Mouse (Mus musculus): ENCODE results near the gene Zfp760. TPM values are rescaled to one million over a fixed set of nuclear protein-coding genes. Genes with fewer than 3 reads are reported as not detected.
"Not testable (repeated sequence)": the region's sequence is repeated elsewhere in the genome, so short reads cannot be mapped to it uniquely, and the experiment has no call there.

Gene Zfp760
- polyA plus RNA-seq (2016; fragmentation: Nextera tagmentation; extraction: Ambion mirVana) = 19.8 and 20.1 TPM in 2 replicates

DNA sequence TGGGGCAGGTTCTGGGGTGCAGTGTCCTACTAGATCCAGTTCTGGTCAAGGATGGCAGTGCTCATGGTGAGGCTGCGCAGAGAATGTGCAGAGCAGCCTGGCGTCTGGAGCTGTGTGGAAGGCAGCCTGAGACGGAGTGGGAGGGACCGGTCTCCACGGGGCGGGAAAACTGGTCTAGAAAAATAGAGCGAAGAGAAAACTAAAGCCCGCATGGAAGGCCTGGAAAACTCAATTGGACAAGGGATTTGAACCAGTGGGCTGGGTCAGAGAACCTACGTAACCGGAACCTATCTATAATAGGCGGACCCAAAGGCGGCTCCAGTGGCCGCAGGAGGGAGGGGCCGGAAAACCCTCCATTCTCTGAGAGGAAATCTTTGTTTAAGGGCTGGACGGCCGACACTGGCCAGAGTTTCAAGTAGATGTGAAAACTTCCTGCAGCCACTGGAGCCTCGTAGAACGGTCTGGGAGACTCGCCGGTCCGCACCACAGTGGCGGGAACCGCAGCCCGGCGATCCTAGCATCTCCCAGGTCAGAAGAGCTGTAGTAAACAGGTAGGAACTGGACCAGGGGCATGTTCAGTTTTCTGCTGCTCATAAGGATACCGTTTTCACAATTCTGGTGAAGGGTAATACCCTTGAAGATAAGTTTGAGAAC, at the start of gene Zfp760:
Gene Zfp760, plus strand, starts transcription at position 399 of the 654 bp plus-strand sequence.
- H3K9me3 ChIP-seq = no peaks in the 10 kb centered on the region
- H3K27me3 ChIP-seq (ENCODE audit: poor library complexity, severe bottlenecking) = no peaks in the 10 kb centered on the region
- WGBS = 2% methylated on average over 26 of the region's 26 CpGs
- DNase-seq (ENCODE audit: extremely low spot score, low spot score) = peak; percentile 86
- peaks cover 17% of the 10 kb centered on the region for H3K4me1 ChIP-seq
- H3K4me3 ChIP-seq = peak within 1 kb of the TSS; percentile 71
- H3K27ac ChIP-seq = peak within 1 kb of the TSS; percentile 95
- peaks cover 30% of the 10 kb centered on the region for H3K36me3 ChIP-seq (replicated peaks)

GRCm38 (mm10) chr17:21678826-21679225, 28.7 kb upstream of the Zfp760 start:
- not testable (repeated sequence) for H3K4me3 ChIP-seq; H3K4me1 ChIP-seq; H3K27ac ChIP-seq; H3K27me3 ChIP-seq (ENCODE audit: poor library complexity, severe bottlenecking); H3K9me3 ChIP-seq; H3K36me3 ChIP-seq (replicated peaks); DNase-seq (ENCODE audit: extremely low spot score, low spot score)
- WGBS = 32% methylated on average over 1 of the region's 1 CpGs

- H3K4me1 ChIP-seq = peaks cover 8% of the 10 kb centered on the region; the same call in 1 of the 2 replicates
- no peaks in the 10 kb centered on the region for H3K27me3 ChIP-seq (ENCODE audit: poor library complexity, severe bottlenecking)
- 5% methylated on average over 9 of the region's 9 CpGs for WGBS
- H3K9me3 ChIP-seq = no peaks in the 10 kb centered on the region
- H3K36me3 ChIP-seq (replicated peaks) = peaks cover under 1% of the 10 kb centered on the region; the same call in 1 of the 2 replicates
- peak; percentile 81 for DNase-seq (ENCODE audit: extremely low spot score, low spot score)
- H3K4me3 ChIP-seq = peak overlapping the region; percentile 53
- H3K27ac ChIP-seq = peak overlapping the region; percentile 77
Observed at GRCm38 (mm10) chr17:21679273-21680018, 28.1 kb upstream of the Zfp760 start.

DNA sequence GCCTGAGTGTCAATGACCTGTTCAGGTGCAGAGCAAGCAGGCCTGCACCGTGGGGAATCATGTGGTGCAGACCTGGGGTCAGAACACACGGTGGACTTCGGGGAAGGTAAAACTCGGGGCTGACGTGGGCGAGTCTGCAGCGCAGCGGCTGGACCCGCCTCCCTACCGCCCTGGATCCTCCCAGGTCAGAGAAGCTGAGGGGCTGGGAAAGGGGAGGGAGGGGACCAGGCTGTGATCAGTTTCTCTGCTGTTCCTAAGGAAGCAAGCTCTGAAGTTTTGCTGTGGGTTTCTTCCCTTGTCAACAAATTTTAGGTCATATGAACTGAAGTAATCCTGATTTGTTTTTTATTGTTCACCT, 27.5 kb upstream of the Zfp760 start:
- H3K27me3 ChIP-seq (ENCODE audit: poor library complexity, severe bottlenecking); H3K36me3 ChIP-seq (replicated peaks); H3K9me3 ChIP-seq; DNase-seq (ENCODE audit: extremely low spot score, low spot score); H3K4me1 ChIP-seq: not testable (repeated sequence)
- WGBS = 0% methylated on average over 10 of the region's 10 CpGs
- peak overlapping the region; percentile 53 for H3K4me3 ChIP-seq
- peak overlapping the region; percentile 77 for H3K27ac ChIP-seq

GRCm38 (mm10) chr17:21691560-21691959, 16.0 kb upstream of the Zfp760 start, which contains the start of gene Gm10226:
Gm10226 (plus strand) TSS chr17:21691860.
- no peak for DNase-seq (ENCODE audit: extremely low spot score, low spot score)
- Histone ChIP-seq H3K27ac (no peak within 1 kb of the TSS), H3K4me3 (no peak within 1 kb of the TSS), H3K27me3 (ENCODE audit: poor library complexity, severe bottlenecking) (no peaks in the 10 kb centered on the region), H3K9me3 (no peaks in the 10 kb centered on the region), H3K4me1 (no peaks in the 10 kb centered on the region), H3K36me3 (replicated peaks) (peaks cover 53% of the 10 kb centered on the region)
- WGBS = 86% methylated on average over 3 of the region's 3 CpGs

GRCm38 (mm10) chr17:21693342-21693741, 14.2 kb upstream of the Zfp760 start:
- Histone ChIP-seq H3K36me3 (replicated peaks) (peaks cover 46% of the 10 kb centered on the region), H3K27ac (no peak overlapping the region)
- 81% methylated on average over 3 of the region's 3 CpGs for WGBS

DNA sequence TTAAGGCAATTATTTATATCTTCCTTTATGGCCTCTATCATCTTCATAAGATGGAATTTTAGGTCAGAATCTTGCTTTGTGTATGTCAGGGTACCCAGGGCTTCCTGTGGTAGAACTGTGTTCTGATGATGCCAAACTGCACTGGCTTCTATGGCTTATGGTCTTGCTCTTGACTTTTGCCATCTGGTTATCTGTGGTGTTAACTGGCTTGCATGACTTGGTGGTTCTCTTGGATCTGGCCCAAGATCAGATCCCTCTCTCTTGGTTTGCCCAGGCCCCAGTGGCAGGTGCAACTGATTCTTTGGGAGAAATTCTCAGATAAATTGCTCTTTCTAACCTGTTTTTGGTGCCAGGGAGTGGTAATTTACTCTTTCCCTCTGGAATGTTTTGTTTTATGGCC, 11.5 kb upstream of the Zfp760 start:
- Histone ChIP-seq H3K27ac (no peak overlapping the region), H3K9me3 (no peaks in the 10 kb centered on the region), H3K4me3 (no peak overlapping the region), H3K4me1 (no peaks in the 10 kb centered on the region), H3K27me3 (ENCODE audit: poor library complexity, severe bottlenecking) (no peaks in the 10 kb centered on the region), H3K36me3 (replicated peaks) (peaks cover 21% of the 10 kb centered on the region)
- no peak for DNase-seq (ENCODE audit: extremely low spot score, low spot score)

More at GRCm38 (mm10) chr17:21693342-21693741, 14.2 kb upstream of the Zfp760 start:
- Histone ChIP-seq H3K4me3 (no peak overlapping the region), H3K4me1 (no peaks in the 10 kb centered on the region), H3K9me3 (no peaks in the 10 kb centered on the region), H3K27me3 (ENCODE audit: poor library complexity, severe bottlenecking) (no peaks in the 10 kb centered on the region)
- DNase-seq (ENCODE audit: extremely low spot score, low spot score) = no peak

- Histone ChIP-seq H3K36me3 (replicated peaks) (no peaks in the 10 kb centered on the region), H3K4me1 (peaks cover 4% of the 10 kb centered on the region), H3K4me3 (no peak overlapping the region), H3K9me3 (no peaks in the 10 kb centered on the region), H3K27ac (0 out of 2 replicates have a peak overlapping the region, but pooled peaks have one; percentile 40), H3K27me3 (ENCODE audit: poor library complexity, severe bottlenecking) (no peaks in the 10 kb centered on the region)
- DNase-seq (ENCODE audit: extremely low spot score, low spot score) = peak; percentile 15
- 52% methylated on average over 5 of the region's 5 CpGs for WGBS
Observed at GRCm38 (mm10) chr17:21702281-21703240, 5.0 kb upstream of the Zfp760 start.

DNA sequence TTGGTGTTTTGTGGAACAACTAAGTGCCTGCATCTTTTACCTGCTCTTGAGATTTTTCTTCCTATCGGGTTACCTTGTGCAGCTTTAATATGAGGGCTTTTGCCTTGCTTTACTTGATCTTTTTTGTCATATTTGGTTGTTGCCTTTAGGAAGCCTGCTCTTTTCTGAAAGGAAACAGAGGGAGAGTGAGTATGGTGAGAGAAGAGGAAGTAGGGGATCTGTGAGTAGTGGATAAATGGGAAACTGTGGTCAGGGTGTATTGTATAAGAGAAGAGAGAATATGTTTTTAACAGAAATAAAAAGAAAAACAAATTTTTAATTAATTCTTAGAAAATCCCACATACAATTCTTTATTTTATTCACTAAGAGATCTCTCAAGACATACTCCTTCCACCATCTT, 4.1 kb upstream of the Zfp760 start:
- Histone ChIP-seq H3K36me3 (replicated peaks) (no peaks in the 10 kb centered on the region), H3K4me3 (no peak overlapping the region), H3K27ac (no peak overlapping the region), H3K9me3 (no peaks in the 10 kb centered on the region), H3K27me3 (ENCODE audit: poor library complexity, severe bottlenecking) (no peaks in the 10 kb centered on the region), H3K4me1 (peaks cover 6% of the 10 kb centered on the region)
- WGBS = 89% methylated on average over 1 of the region's 1 CpGs
- DNase-seq (ENCODE audit: extremely low spot score, low spot score) = no peak

- Histone ChIP-seq H3K9me3 (no peaks in the 10 kb centered on the region), H3K4me3 (peak overlapping the region; percentile 71), H3K27ac (peak overlapping the region; percentile 95), H3K36me3 (replicated peaks) (peaks cover 36% of the 10 kb centered on the region), H3K4me1 (peaks cover 17% of the 10 kb centered on the region), H3K27me3 (ENCODE audit: poor library complexity, severe bottlenecking) (no peaks in the 10 kb centered on the region)
- 74% methylated on average over 2 of the region's 2 CpGs for WGBS
- DNase-seq (ENCODE audit: extremely low spot score, low spot score) = no peak
Observed at GRCm38 (mm10) chr17:21708401-21708800, 860 bp downstream of the Zfp760 start.

- not testable (repeated sequence) for H3K9me3 ChIP-seq; H3K36me3 ChIP-seq (replicated peaks); DNase-seq (ENCODE audit: extremely low spot score, low spot score); H3K27ac ChIP-seq; H3K27me3 ChIP-seq (ENCODE audit: poor library complexity, severe bottlenecking); H3K4me3 ChIP-seq
- peaks cover 12% of the 10 kb centered on the region for H3K4me1 ChIP-seq
- WGBS = 93% methylated on average over 14 of the region's 22 CpGs
Observed at GRCm38 (mm10) chr17:21730495-21730894, 23.0 kb downstream of the Zfp760 start, which contains the start of gene Zfp229. Zfp229 (plus strand) TSS chr17:21730795.

GRCm38 (mm10) chr17:21733049-21733448, 25.5 kb downstream of the Zfp760 start:
- Histone ChIP-seq H3K4me1 (peaks cover 12% of the 10 kb centered on the region), H3K27ac (peak overlapping the region; percentile 92), H3K4me3 (peak overlapping the region; percentile 74), H3K36me3 (replicated peaks) (peaks cover 13% of the 10 kb centered on the region), H3K9me3 (no peaks in the 10 kb centered on the region), H3K27me3 (ENCODE audit: poor library complexity, severe bottlenecking) (no peaks in the 10 kb centered on the region)
- 88% methylated on average over 4 of the region's 4 CpGs for WGBS
- no peak for DNase-seq (ENCODE audit: extremely low spot score, low spot score)

Data from forebrain, embryonic 10.5 days (tissue).